Mouse (Mus musculus): Measurements from ENCODE around the gene B4gat1. TPM values are rescaled to one million over a fixed set of nuclear protein-coding genes. Genes with fewer than 3 reads are reported as not detected.

B4gat1 gene
- total and polyA plus RNA-seq, 3 experiments, result 6.9 to 9.6 TPM; not detected in 1

DNA sequence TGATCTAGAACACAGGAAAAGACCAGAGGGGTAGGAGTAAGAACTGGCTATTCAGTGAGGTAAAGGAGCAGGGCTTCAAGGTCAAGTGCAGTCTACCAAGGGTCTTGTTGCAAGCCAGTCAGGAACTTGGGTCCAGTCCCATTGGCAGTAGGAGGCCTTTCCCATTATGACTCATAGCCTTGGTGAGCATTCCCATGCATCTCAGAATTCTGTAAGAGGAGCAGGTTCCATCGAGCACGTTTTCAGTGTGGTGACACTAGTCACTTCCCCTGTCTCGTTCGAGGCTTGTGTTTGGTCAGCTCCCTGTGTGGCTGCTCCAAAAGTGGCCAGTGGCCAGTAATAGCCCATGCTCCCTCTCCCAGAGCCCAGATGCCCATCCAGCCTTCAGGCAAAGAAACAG, 6.9 kb downstream of the B4gat1 start:
- TF ChIP-seq SMC3 (IDR thresholded peaks at IDR 0.05; ENCODE audit: low read depth, low read length) (no peak), USF1 (IDR thresholded peaks at IDR 0.05; ENCODE audit: low read depth, low read length) (no peak), ZNF384 (IDR thresholded peaks at IDR 0.05; ENCODE audit: low read depth, low read length) (no peak), TBP (IDR thresholded peaks at IDR 0.05; ENCODE audit: low read depth, low read length) (no peak), POLR2AphosphoS5 (IDR thresholded peaks at IDR 0.05; ENCODE audit: borderline replicate concordance, low read depth, low read length) (no peak), POLR2AphosphoS2 (IDR thresholded peaks at IDR 0.05; ENCODE audit: low read length) (no peak), HCFC1 (IDR thresholded peaks at IDR 0.05; ENCODE audit: low read depth, low read length) (no peak), MYC (IDR thresholded peaks at IDR 0.05; ENCODE audit: low read depth, low read length) (no peak), BHLHE40 (IDR thresholded peaks at IDR 0.05; ENCODE audit: borderline replicate concordance, low read depth, low read length) (no peak)
- H3K36me3 ChIP-seq (ENCODE audit: control insufficient read depth in 1 of 2, insufficient read depth in 2 of 2, low read length in 2 of 2), result peaks cover 2 to 4% of the 10 kb centered on the region in 2 experiments; a peak in 3 of 4 replicates
- no peaks in the 10 kb centered on the region; a peak in 2 of 4 replicates for H3K4me1 ChIP-seq (ENCODE audit: control insufficient read depth in 1 of 2, insufficient read depth in 2 of 2, low read length in 2 of 2)
- no peaks in the 10 kb centered on the region for H3K9me3 ChIP-seq (replicated peaks; ENCODE audit: insufficient read depth, low read length)
- DNase-seq (ENCODE audit: low read depth, low spot score), result no peak
- peaks cover 15% of the 10 kb centered on the region for H3K79me2 ChIP-seq (ENCODE audit: control insufficient read depth, insufficient read depth, low read length, poor library complexity)
- no peaks in the 10 kb centered on the region for H3K27me3 ChIP-seq (ENCODE audit: control insufficient read depth in 1 of 2, insufficient read depth in 2 of 2, low read length in 2 of 2)
- H3K27ac ChIP-seq (ENCODE audit: control insufficient read depth, low read depth, low read length), result no peak overlapping the region
- no peak overlapping the region for H3K9ac ChIP-seq (ENCODE audit: control insufficient read depth, low read depth, low read length, poor library complexity, severe bottlenecking)
- no peak overlapping the region for H3K4me3 ChIP-seq (ENCODE audit: control insufficient read depth in 1 of 2, insufficient read depth in 1 of 2, low read depth in 2 of 2, low read length in 2 of 2)

GRCm38 (mm10) chr19:5048138-5049056, 9.8 kb downstream of the B4gat1 start:
- no peak overlapping the region for H3K4me3 ChIP-seq (ENCODE audit: control insufficient read depth in 1 of 2, insufficient read depth in 1 of 2, low read depth in 2 of 2, low read length in 2 of 2)
- H3K36me3 ChIP-seq (ENCODE audit: control insufficient read depth in 1 of 2, insufficient read depth in 2 of 2, low read length in 2 of 2), result peaks cover 0 to 3% of the 10 kb centered on the region in 2 experiments; a peak in 3 of 4 replicates
- H3K27me3 ChIP-seq (ENCODE audit: control insufficient read depth in 1 of 2, insufficient read depth in 2 of 2, low read length in 2 of 2), result no peaks in the 10 kb centered on the region
- no peak for DNase-seq (ENCODE audit: low read depth, low spot score)
- H3K27ac ChIP-seq (ENCODE audit: control insufficient read depth, low read depth, low read length), result no peak overlapping the region
- peaks cover 0 to 1% of the 10 kb centered on the region in 2 experiments; a peak in 1 of 4 replicates for H3K4me1 ChIP-seq (ENCODE audit: control insufficient read depth in 1 of 2, insufficient read depth in 2 of 2, low read length in 2 of 2)
- no peak overlapping the region for H3K9ac ChIP-seq (ENCODE audit: control insufficient read depth, low read depth, low read length, poor library complexity, severe bottlenecking)
- TF ChIP-seq ZMIZ1 (IDR thresholded peaks at IDR 0.05; ENCODE audit: low read depth, low read length), result no peak
- TF ChIP-seq SMC3 (IDR thresholded peaks at IDR 0.05; ENCODE audit: low read depth, low read length), result no peak
- TF ChIP-seq CTCF (IDR thresholded peaks at IDR 0.05 in 2 of 3, conservative IDR thresholded peaks at IDR 0.05 in 1 of 3; ENCODE audit: control insufficient read depth in 1 of 3, insufficient read depth in 1 of 3, low read depth in 2 of 3, low read length in 3 of 3, poor library complexity in 1 of 3, severe bottlenecking in 1 of 3), result peak in 2 of 3 experiments; percentile 19 to 21; a peak in 2 of 6 replicates
- no peak for TF ChIP-seq EP300 (IDR thresholded peaks at IDR 0.05; ENCODE audit: low read depth in 1 of 2, low read length in 2 of 2)
- TF ChIP-seq ZNF384 (IDR thresholded peaks at IDR 0.05; ENCODE audit: low read depth, low read length), result peak; percentile 28; the same call in 1 of the 2 replicates
- H3K79me2 ChIP-seq (ENCODE audit: control insufficient read depth, insufficient read depth, low read length, poor library complexity), result no peaks in the 10 kb centered on the region
- no peaks in the 10 kb centered on the region for H3K9me3 ChIP-seq (replicated peaks; ENCODE audit: insufficient read depth, low read length)

Measured in MEL (cell line).